Mouse (Mus musculus) spleen, postnatal 14 days (tissue): ENCODE data around the gene Nbas.

ENCODE experiments used
- DNase-seq, 2 experiments: peaks; one replicate each; pipeline ENCODE4 v3.0.0; 2021 to 2022; ENCODE audit warnings: low spot score in 2 of 2

Nbas gene

GRCm38 (mm10) chr12:13532731-13533365 is 263.9 kb downstream of the Nbas start:
- DNase-seq: no peak

GRCm38 (mm10) chr12:13539171-13539570 is 270.2 kb downstream of the Nbas start:
- no peak for DNase-seq

GRCm38 (mm10) chr12:13543806-13544205 is 274.9 kb downstream of the Nbas start:
- no peak for DNase-seq

- no peak for DNase-seq
These were observed 294.8 kb downstream of the Nbas start for GRCm38 (mm10) chr12:13563646-13564289.

- no peak for DNase-seq
These were observed 295.4 kb downstream of the Nbas start for GRCm38 (mm10) chr12:13564330-13564729.

GRCm38 (mm10) chr12:13566421-13566820 is 297.5 kb downstream of the Nbas start:
- DNase-seq: no peak

- no peak for DNase-seq
These were observed 306.2 kb downstream of the Nbas start for GRCm38 (mm10) chr12:13575158-13575557.

- DNase-seq: no peak
These were observed 307.0 kb downstream of the Nbas start for GRCm38 (mm10) chr12:13575605-13576600.

- no peak for DNase-seq
These were observed 307.8 kb downstream of the Nbas start for GRCm38 (mm10) chr12:13576761-13577160.

- DNase-seq: no peak
These were observed 311.9 kb downstream of the Nbas start for GRCm38 (mm10) chr12:13580796-13581195.

- DNase-seq: no peak
These were observed 314.5 kb downstream of the Nbas start for GRCm38 (mm10) chr12:13583386-13583785.

- no peak for DNase-seq
These were observed 316.7 kb downstream of the Nbas start for GRCm38 (mm10) chr12:13585527-13586156.

GRCm38 (mm10) chr12:13587675-13588074 is 318.7 kb downstream of the Nbas start:
- no peak for DNase-seq

- DNase-seq: no peak
These were observed 320.1 kb downstream of the Nbas start for GRCm38 (mm10) chr12:13589021-13589420.

- no peak for DNase-seq
These were observed 326.0 kb downstream of the Nbas start for GRCm38 (mm10) chr12:13594746-13595469.

GRCm38 (mm10) chr12:13597026-13597425 is 328.1 kb downstream of the Nbas start:
- DNase-seq: no peak

GRCm38 (mm10) chr12:13598545-13598944 is 329.6 kb downstream of the Nbas start:
- DNase-seq: no peak

- DNase-seq: no peak
These were observed 333.5 kb downstream of the Nbas start for GRCm38 (mm10) chr12:13602414-13602813.

GRCm38 (mm10) chr12:13607021-13607420 is 338.1 kb downstream of the Nbas start:
- no peak for DNase-seq

GRCm38 (mm10) chr12:13609027-13609426 is 340.1 kb downstream of the Nbas start:
- no peak for DNase-seq

- no peak for DNase-seq
These were observed 344.1 kb downstream of the Nbas start for GRCm38 (mm10) chr12:13613041-13613440.
